Mouse (Mus musculus) thymus, adult 18-20 months (tissue): ENCODE results near the gene B3gntl1.

Experiments
- DNase-seq, 2 experiments: peaks; one replicate each; pipeline ENCODE4 v3.0.0; 2022; ENCODE audit warnings: mixed read lengths in 2 of 2

The B3gntl1 gene

GRCm38 (mm10) chr11:121645394-121645793, 27.6 kb downstream of the B3gntl1 start:
- no peak for DNase-seq

GRCm38 (mm10) chr11:121641501-121642145, 31.3 kb downstream of the B3gntl1 start:
- no peak for DNase-seq

- no peak for DNase-seq
These were observed 36.3 kb downstream of the B3gntl1 start for GRCm38 (mm10) chr11:121636646-121637045.

GRCm38 (mm10) chr11:121631410-121631809, 41.5 kb downstream of the B3gntl1 start:
- DNase-seq, result no peak

- DNase-seq, result no peak
These were observed 42.5 kb downstream of the B3gntl1 start for GRCm38 (mm10) chr11:121630406-121630805.

- no peak for DNase-seq
These were observed 43.4 kb downstream of the B3gntl1 start for GRCm38 (mm10) chr11:121629529-121629928.

- no peak for DNase-seq
These were observed 45.4 kb downstream of the B3gntl1 start for GRCm38 (mm10) chr11:121627521-121627920.

GRCm38 (mm10) chr11:121625007-121625406, 47.9 kb downstream of the B3gntl1 start:
- DNase-seq, result no peak

- DNase-seq, result no peak
These were observed 55.6 kb downstream of the B3gntl1 start for GRCm38 (mm10) chr11:121617371-121617770.

GRCm38 (mm10) chr11:121616501-121616900, 56.5 kb downstream of the B3gntl1 start:
- no peak for DNase-seq

GRCm38 (mm10) chr11:121615961-121616485, 56.9 kb downstream of the B3gntl1 start:
- DNase-seq, result no peak

GRCm38 (mm10) chr11:121610976-121611375, 62.0 kb downstream of the B3gntl1 start:
- DNase-seq, result no peak

- DNase-seq, result no peak
These were observed 67.3 kb downstream of the B3gntl1 start for GRCm38 (mm10) chr11:121605604-121606003.

- no peak for DNase-seq
These were observed 71.5 kb downstream of the B3gntl1 start for GRCm38 (mm10) chr11:121601422-121601821.

- DNase-seq, result no peak
These were observed 75.7 kb downstream of the B3gntl1 start for GRCm38 (mm10) chr11:121597254-121597653.

GRCm38 (mm10) chr11:121581856-121582255, 91.1 kb downstream of the B3gntl1 start:
- DNase-seq, result no peak
